19 mouse cellular contexts compared by ENCODE assay signal in genomic region chr6:108074624-108075023, GRCm38 (mm10). TPM values are rescaled to one million over a fixed set of nuclear protein-coding genes. Genes with fewer than 3 reads are reported as not detected.
A peak's percentile ranks its signal among the peaks of the same experiment; 100 is the strongest.
DNase-seq lines count a peak whose midpoint lies in the region.
"Had no signal": no experiment of that assay in that cellular context is flagged by ENCODE, and none has a peak within 500 bp of the region (broad histone marks: within the 10 kb centered on the region; RNA-seq: fewer than 3 reads in every experiment).

No protein-coding gene starts in this region.

- DNase-seq in frontal cortex, adult 2 months (ENCODE audit: extremely low spot score in 1 of 2, low spot score in 1 of 2): peak; percentile 56 to 76
- no peak for DNase-seq in frontal cortex, postnatal 14 days (ENCODE audit: low spot score in 2 of 2)
- peak; percentile 17 to 31 for DNase-seq in layer of hippocampus, postnatal 36 days
- DNase-seq in layer of hippocampus, postnatal 10 days (ENCODE audit: low spot score in 2 of 2): no peak
- peak; percentile 60 to 61 for DNase-seq in right cerebral cortex, adult 2 months (ENCODE audit: low spot score in 2 of 2)
- DNase-seq in right cerebral cortex, postnatal 14 days: no peak
- peak; percentile 41 to 77 for DNase-seq in right cerebral cortex, postnatal 36 days (ENCODE audit: low spot score in 2 of 2)
- no peak for DNase-seq in ovary, postnatal 14 days (ENCODE audit: low spot score)
- DNase-seq: adrenal gland, postnatal 14 days; cerebellum, adult 8-10 months; gastrocnemius, postnatal 36 days; heart, adult 2 months; heart, postnatal 14 days; layer of hippocampus, adult 9-11 months; liver, embryonic 13.5 days; lung, embryonic 14.5 days; midbrain, embryonic 14.5 days; spleen, adult 18-20 months; thymus, postnatal 25 days had no signal

RNA-seq across cellular contexts. Expression of gene Setmar, which starts 9.8 kb away (rescaled TPM):
- 7.9 and 9.3 TPM in 2 replicates for polyA plus RNA-seq in frontal cortex, adult 2 months (2012; rRNA removed)
- total RNA-seq in layer of hippocampus, postnatal 36 days (2021): 1 to 10 TPM; 9.2 to 9.3 TPM
- 1 to 10 TPM; 6.2 to 6.3 TPM for total RNA-seq in layer of hippocampus, postnatal 10 days (2021)

Comparison
In these comparisons a context has a peak if more than half of its experiments do, and no peak if none do; other contexts are left out.
1. DNase-seq: peak in frontal cortex, adult 2 months (2 of 2), layer of hippocampus, postnatal 36 days (2 of 2), right cerebral cortex, adult 2 months (2 of 2) and right cerebral cortex, postnatal 36 days (2 of 2); none in frontal cortex, postnatal 14 days (0 of 2), layer of hippocampus, postnatal 10 days (0 of 2), right cerebral cortex, postnatal 14 days (single experiment) and ovary, postnatal 14 days (single experiment).